Mouse (Mus musculus) right cerebral cortex, adult 2 months (tissue): ENCODE results near the gene Tmem203.
A peak's percentile ranks its signal among the peaks of the same experiment; 100 is the strongest.

ENCODE experiments used
- DNase-seq, 2 experiments: peaks; one replicate each; pipeline ENCODE4 v3.0.0; 2021 to 2022; ENCODE audit warnings: low spot score in 2 of 2

Tmem203 gene

GRCm38 (mm10) chr2:25255284-25255779 lies at the start of gene Tmem203:
Tmem203 (plus strand) TSS chr2:25255439.
- DNase-seq: peak; percentile 89 to 92

GRCm38 (mm10) chr2:25207593-25207992 lies 47.6 kb upstream of the Tmem203 start:
- DNase-seq: no peak

GRCm38 (mm10) chr2:25210686-25211085 lies 44.6 kb upstream of the Tmem203 start:
- peak in 1 of 2 experiments; percentile 28 for DNase-seq

GRCm38 (mm10) chr2:25211121-25211670 lies 44.0 kb upstream of the Tmem203 start, which contains the start of gene Nelfb:
Nelfb (minus strand) TSS chr2:25211489.
- DNase-seq: peak; percentile 79 to 86

GRCm38 (mm10) chr2:25213266-25213865 lies 41.9 kb upstream of the Tmem203 start:
- no peak for DNase-seq

GRCm38 (mm10) chr2:25214444-25214843 lies 40.8 kb upstream of the Tmem203 start, which contains the start of gene Stpg3:
Stpg3 (minus strand) TSS chr2:25214637.
- no peak for DNase-seq

GRCm38 (mm10) chr2:25217666-25218065 lies 37.6 kb upstream of the Tmem203 start:
- DNase-seq: no peak

- no peak for DNase-seq
These were observed 36.8 kb upstream of the Tmem203 start, which contains the start of gene Fam166a for GRCm38 (mm10) chr2:25218445-25218844. Fam166a (plus strand) TSS chr2:25218745.

- no peak for DNase-seq
These were observed 33.9 kb upstream of the Tmem203 start for GRCm38 (mm10) chr2:25221331-25221772.

- DNase-seq: peak; percentile 73 to 75
These were observed 31.4 kb upstream of the Tmem203 start for GRCm38 (mm10) chr2:25223681-25224491.

GRCm38 (mm10) chr2:25224492-25224765 lies 30.8 kb upstream of the Tmem203 start, which contains the start of gene Tubb4b:
Tubb4b (minus strand) TSS chr2:25224702.
- no peak for DNase-seq

GRCm38 (mm10) chr2:25224766-25225752 lies 30.2 kb upstream of the Tmem203 start:
- DNase-seq: peak; percentile 99

- no peak for DNase-seq
These were observed 29.3 kb upstream of the Tmem203 start for GRCm38 (mm10) chr2:25225811-25226379.

- DNase-seq: peak; percentile 31 to 44
These were observed 28.4 kb upstream of the Tmem203 start for GRCm38 (mm10) chr2:25226864-25227263.

- no peak for DNase-seq
These were observed 27.8 kb upstream of the Tmem203 start for GRCm38 (mm10) chr2:25227406-25227805.

- peak; percentile 81 to 86 for DNase-seq
These were observed 26.8 kb upstream of the Tmem203 start for GRCm38 (mm10) chr2:25228431-25228889.

GRCm38 (mm10) chr2:25228995-25229530 lies 26.2 kb upstream of the Tmem203 start:
- no peak for DNase-seq

GRCm38 (mm10) chr2:25229582-25229981 lies 25.7 kb upstream of the Tmem203 start:
- DNase-seq: no peak

GRCm38 (mm10) chr2:25230581-25230980 lies 24.7 kb upstream of the Tmem203 start:
- DNase-seq: no peak

GRCm38 (mm10) chr2:25231038-25231437 lies 24.2 kb upstream of the Tmem203 start:
- no peak for DNase-seq
